Mouse (Mus musculus): Measurements from ENCODE around the gene Cenpm. TPM values are rescaled to one million over a fixed set of nuclear protein-coding genes. Genes with fewer than 3 reads are reported as not detected.

The Cenpm gene
- 4.6 TPM for polyA plus RNA-seq (2015; fragmentation: Illumina TruSeq; extraction: RNeasy Lipid Tissue Mini Kit (QIAGEN cat#74804); ENCODE audit: insufficient read depth, low replicate concordance)

DNA sequence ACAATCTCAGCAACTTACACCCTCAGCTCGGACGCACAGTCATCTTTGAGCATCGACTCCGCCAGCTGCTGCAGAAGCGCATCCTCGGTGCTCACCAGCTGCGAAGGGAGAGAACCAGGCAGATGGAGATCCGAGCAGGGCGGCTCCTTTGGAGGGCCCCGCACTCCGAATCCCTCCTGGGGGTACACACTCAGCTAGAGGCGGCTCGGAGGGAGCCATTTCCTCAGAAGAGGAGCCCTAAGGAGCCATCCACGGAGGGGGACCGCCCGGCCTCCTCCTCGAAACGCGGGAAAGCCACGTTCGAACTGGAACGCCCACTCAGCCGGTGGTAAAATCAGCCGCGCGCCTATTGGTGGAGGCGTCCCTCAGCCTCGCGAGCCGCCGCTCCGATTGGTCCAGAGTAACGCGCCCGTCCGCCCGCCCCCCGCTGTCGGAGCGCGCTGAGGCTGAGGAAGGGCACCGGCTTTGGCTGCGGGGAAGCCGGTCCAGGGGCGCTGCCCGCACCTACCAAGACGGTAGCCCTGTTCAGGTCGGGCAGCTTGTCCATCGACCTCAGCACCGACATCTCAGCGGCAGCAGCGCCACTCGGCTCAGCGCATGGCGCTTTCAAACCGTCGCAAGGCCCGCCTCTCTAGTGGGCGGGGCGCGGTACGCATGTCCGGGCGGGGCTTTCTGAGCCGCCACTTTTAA, at the start of gene Cenpm:
Gene Cenpm, minus strand, starts transcription at position 634 of the 690 bp plus-strand sequence.

DNA sequence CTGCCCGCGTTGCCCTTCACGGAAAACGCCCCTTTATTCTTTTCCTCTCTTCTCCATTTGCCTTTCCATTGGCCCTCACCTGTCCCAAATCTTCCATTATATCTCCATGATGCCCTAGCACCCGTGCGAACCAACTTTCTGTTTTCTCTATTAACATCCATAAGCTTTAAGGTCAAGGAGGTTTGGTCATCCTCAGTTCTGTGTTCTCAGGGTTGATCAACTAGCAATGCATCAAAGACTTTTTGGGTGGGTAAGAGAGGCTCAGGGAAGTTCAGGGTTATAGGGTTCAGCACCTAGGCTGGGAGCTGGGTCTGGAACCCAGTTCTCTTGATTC, 30.0 kb upstream of the Cenpm start, which contains the start of gene Sept3:
Gene Sept3, plus strand, starts transcription at position 301 of the 334 bp plus-strand sequence.

DNA sequence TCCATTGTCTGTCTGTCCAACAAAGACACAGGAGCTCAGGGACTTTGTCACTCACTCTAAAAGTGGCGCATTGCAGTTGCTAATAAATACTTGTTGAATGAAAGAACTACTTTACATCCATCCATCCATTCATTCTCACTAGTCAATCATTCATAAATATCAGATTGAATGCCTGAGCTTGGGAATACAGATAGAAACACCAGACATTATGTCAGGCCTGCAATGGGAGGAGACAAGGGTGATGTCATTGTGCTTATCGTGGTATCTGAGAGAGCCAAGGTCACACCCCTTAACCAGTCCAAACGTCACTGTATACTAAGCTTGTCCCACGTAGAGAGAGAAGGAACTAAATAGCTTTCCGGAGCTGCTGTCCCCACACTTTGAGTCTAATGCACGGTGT, 7.5 kb upstream of the Cenpm start, which contains the start of gene 1500009C09Rik:
Gene 1500009C09Rik, plus strand, starts transcription at position 301 of the 400 bp plus-strand sequence.

DNA sequence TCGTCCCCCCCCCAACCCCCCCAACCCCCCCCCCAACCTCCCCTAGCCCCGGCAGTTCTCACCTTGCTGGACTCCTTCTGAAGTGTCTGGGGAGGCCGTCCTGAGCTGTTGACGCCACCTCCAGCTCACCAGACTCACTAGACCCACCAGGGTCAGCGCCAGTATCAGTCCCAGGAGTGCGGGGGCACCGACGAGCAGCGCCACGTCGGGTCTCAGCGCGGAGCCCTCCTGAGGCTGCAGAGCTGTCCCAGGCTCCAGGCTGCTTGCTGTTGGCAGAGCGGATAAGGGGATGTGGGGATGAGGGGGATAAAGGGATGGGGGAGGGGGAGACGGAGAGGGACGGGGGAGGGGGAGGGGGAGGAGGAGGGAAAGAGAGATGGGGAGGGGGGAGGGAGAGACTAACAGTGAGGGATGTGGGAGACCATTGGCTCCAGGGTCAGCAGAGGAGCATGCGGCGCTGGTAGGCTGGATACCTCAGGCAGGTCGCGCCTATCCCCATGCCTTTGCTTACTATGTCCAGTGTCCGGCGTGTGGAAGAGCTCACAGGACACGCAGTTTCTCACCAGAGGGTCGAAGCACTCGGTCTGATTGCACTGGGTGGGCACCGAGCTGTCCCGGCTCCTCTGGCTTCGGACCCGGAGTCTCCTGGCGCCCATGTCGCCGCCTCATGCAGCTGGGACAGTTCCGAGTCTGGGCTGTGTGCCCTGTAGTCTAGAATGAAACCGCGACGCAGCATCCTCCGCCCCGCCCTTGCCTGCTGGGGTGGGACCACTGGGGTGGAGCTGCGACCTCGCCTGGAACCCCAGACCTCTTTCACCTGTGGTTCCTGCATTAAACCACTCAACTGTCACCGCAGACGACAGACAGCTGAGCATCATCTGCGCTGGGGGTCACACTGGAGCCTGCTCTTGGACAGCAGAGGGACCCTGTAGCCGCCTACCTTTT, 20.6 kb downstream of the Cenpm start, which contains the start of gene Tnfrsf13c:
Gene Tnfrsf13c, minus strand, starts transcription at position 713 of the 945 bp plus-strand sequence.

DNA sequence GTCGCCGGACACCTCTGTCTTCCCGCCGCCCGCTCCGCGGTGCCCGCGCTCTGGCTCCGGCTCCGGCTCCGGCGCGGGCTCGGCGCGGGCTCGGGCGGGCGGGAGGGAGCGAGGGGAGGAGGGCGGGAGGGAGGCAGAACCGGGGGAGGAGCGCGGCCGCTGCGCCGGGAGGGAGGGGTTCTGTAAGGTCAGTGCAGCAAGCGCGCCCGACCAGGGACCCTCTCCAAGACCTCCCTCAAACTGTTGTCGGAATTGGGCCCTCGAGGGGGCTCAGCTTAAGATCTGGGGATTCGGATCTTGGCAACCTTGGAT, 31.8 kb downstream of the Cenpm start, which contains the start of gene Shisa8:
Gene Shisa8, minus strand, starts transcription at position 64 of the 312 bp plus-strand sequence.

Other genes starting within 250 kb of the Cenpm start
- 24.1 TPM for gene Desi1, start 210.9 kb downstream of the Cenpm start, polyA plus RNA-seq (2015; fragmentation: Illumina TruSeq; extraction: RNeasy Lipid Tissue Mini Kit (QIAGEN cat#74804); ENCODE audit: insufficient read depth, low replicate concordance)
- gene Snu13, start 197.2 kb downstream of the Cenpm start, polyA plus RNA-seq (2015; fragmentation: Illumina TruSeq; extraction: RNeasy Lipid Tissue Mini Kit (QIAGEN cat#74804); ENCODE audit: insufficient read depth, low replicate concordance), result 237 TPM
- not detected for gene 4930407I10Rik, start 185.6 kb downstream of the Cenpm start, polyA plus RNA-seq (2015; fragmentation: Illumina TruSeq; extraction: RNeasy Lipid Tissue Mini Kit (QIAGEN cat#74804); ENCODE audit: insufficient read depth, low replicate concordance)
- gene Mei1, start 174.8 kb downstream of the Cenpm start, polyA plus RNA-seq (2015; fragmentation: Illumina TruSeq; extraction: RNeasy Lipid Tissue Mini Kit (QIAGEN cat#74804); ENCODE audit: insufficient read depth, low replicate concordance), result not detected
- 33.7 TPM for gene Ccdc134, start 116.8 kb downstream of the Cenpm start, polyA plus RNA-seq (2015; fragmentation: Illumina TruSeq; extraction: RNeasy Lipid Tissue Mini Kit (QIAGEN cat#74804); ENCODE audit: insufficient read depth, low replicate concordance)
- gene Srebf2, start 97.6 kb downstream of the Cenpm start, polyA plus RNA-seq (2015; fragmentation: Illumina TruSeq; extraction: RNeasy Lipid Tissue Mini Kit (QIAGEN cat#74804); ENCODE audit: insufficient read depth, low replicate concordance), result 50.6 TPM
- 0.11 TPM for gene Shisa8, start 31.9 kb downstream of the Cenpm start, polyA plus RNA-seq (2015; fragmentation: Illumina TruSeq; extraction: RNeasy Lipid Tissue Mini Kit (QIAGEN cat#74804); ENCODE audit: insufficient read depth, low replicate concordance)
- gene Tnfrsf13c, start 20.4 kb downstream of the Cenpm start, polyA plus RNA-seq (2015; fragmentation: Illumina TruSeq; extraction: RNeasy Lipid Tissue Mini Kit (QIAGEN cat#74804); ENCODE audit: insufficient read depth, low replicate concordance), result 108 TPM
- not detected for gene 1500009C09Rik, start 7.6 kb upstream of the Cenpm start, polyA plus RNA-seq (2015; fragmentation: Illumina TruSeq; extraction: RNeasy Lipid Tissue Mini Kit (QIAGEN cat#74804); ENCODE audit: insufficient read depth, low replicate concordance)
- 3.2 TPM for gene Sept3, start 30.1 kb upstream of the Cenpm start, polyA plus RNA-seq (2015; fragmentation: Illumina TruSeq; extraction: RNeasy Lipid Tissue Mini Kit (QIAGEN cat#74804); ENCODE audit: insufficient read depth, low replicate concordance)
- not detected for gene Wbp2nl, start 54.2 kb upstream of the Cenpm start, polyA plus RNA-seq (2015; fragmentation: Illumina TruSeq; extraction: RNeasy Lipid Tissue Mini Kit (QIAGEN cat#74804); ENCODE audit: insufficient read depth, low replicate concordance)
- gene Naga, start 94.2 kb upstream of the Cenpm start, polyA plus RNA-seq (2015; fragmentation: Illumina TruSeq; extraction: RNeasy Lipid Tissue Mini Kit (QIAGEN cat#74804); ENCODE audit: insufficient read depth, low replicate concordance), result 51.6 TPM
- gene Pheta2, start 94.2 kb upstream of the Cenpm start, polyA plus RNA-seq (2015; fragmentation: Illumina TruSeq; extraction: RNeasy Lipid Tissue Mini Kit (QIAGEN cat#74804); ENCODE audit: insufficient read depth, low replicate concordance), result 4.0 TPM
- 64.5 TPM for gene Smdt1, start 94.2 kb upstream of the Cenpm start, polyA plus RNA-seq (2015; fragmentation: Illumina TruSeq; extraction: RNeasy Lipid Tissue Mini Kit (QIAGEN cat#74804); ENCODE audit: insufficient read depth, low replicate concordance)
- gene Ndufa6, start 109.6 kb upstream of the Cenpm start, polyA plus RNA-seq (2015; fragmentation: Illumina TruSeq; extraction: RNeasy Lipid Tissue Mini Kit (QIAGEN cat#74804); ENCODE audit: insufficient read depth, low replicate concordance), result 263 TPM
- 10.1 TPM for gene Cyp2d22, start 135.5 kb upstream of the Cenpm start, polyA plus RNA-seq (2015; fragmentation: Illumina TruSeq; extraction: RNeasy Lipid Tissue Mini Kit (QIAGEN cat#74804); ENCODE audit: insufficient read depth, low replicate concordance)
- not detected for gene Cyp2d11, start 149.3 kb upstream of the Cenpm start, polyA plus RNA-seq (2015; fragmentation: Illumina TruSeq; extraction: RNeasy Lipid Tissue Mini Kit (QIAGEN cat#74804); ENCODE audit: insufficient read depth, low replicate concordance)
- gene Cyp2d10, start 162.4 kb upstream of the Cenpm start, polyA plus RNA-seq (2015; fragmentation: Illumina TruSeq; extraction: RNeasy Lipid Tissue Mini Kit (QIAGEN cat#74804); ENCODE audit: insufficient read depth, low replicate concordance), result not detected
- not detected for gene Cyp2d9, start 188.7 kb upstream of the Cenpm start, polyA plus RNA-seq (2015; fragmentation: Illumina TruSeq; extraction: RNeasy Lipid Tissue Mini Kit (QIAGEN cat#74804); ENCODE audit: insufficient read depth, low replicate concordance)